Mouse (Mus musculus) megakaryocyte, embryonic 14.5 days (primary cell): Measurements from ENCODE around the gene Ust.

Experiments
- FLI1 ChIP-seq: IDR thresholded peaks from 2 replicates; pipeline ENCODE4 v1.6.1; 2012; ENCODE audit warnings: low read length, inconsistent platforms, mixed read lengths
- GATA1 ChIP-seq: IDR thresholded peaks from 3 replicates; pipeline ENCODE4 v1.6.1; 2012; ENCODE audit warnings: mixed read lengths, low read length, inconsistent platforms, borderline replicate concordance

DNA sequence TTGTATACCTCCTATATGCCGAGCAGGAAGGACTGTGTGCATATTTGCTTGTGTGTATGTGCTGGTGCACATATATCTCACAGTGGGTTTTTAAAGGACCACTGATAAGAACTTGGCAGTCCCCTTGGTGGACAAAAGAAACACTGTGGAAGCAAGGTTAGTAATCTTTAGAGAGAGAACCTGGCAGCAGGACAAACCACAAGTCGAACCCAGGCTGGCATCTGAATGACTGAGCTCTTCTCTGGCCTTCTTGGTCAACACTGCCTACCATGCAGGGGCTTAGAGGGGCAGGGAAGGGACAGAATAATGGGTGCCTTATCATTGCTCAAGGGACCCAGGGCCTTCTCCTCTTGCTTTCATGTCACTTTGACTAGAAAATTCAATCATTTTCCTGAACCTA is 294.0 kb downstream of the Ust start:
- no peak for TF ChIP-seq GATA1
- TF ChIP-seq FLI1: no peak
